Mouse (Mus musculus) ZHBTc4 (cell line): ENCODE measurements around the gene Gm9945.
A peak's percentile ranks its signal among the peaks of the same experiment; 100 is the strongest.

Experiments
- DNase-seq: peaks from one replicate; pipeline ENCODE4 v3.0.0-alpha.2; 2011; ENCODE audit warnings: low read depth, low spot score

Gene Gm9945

DNA sequence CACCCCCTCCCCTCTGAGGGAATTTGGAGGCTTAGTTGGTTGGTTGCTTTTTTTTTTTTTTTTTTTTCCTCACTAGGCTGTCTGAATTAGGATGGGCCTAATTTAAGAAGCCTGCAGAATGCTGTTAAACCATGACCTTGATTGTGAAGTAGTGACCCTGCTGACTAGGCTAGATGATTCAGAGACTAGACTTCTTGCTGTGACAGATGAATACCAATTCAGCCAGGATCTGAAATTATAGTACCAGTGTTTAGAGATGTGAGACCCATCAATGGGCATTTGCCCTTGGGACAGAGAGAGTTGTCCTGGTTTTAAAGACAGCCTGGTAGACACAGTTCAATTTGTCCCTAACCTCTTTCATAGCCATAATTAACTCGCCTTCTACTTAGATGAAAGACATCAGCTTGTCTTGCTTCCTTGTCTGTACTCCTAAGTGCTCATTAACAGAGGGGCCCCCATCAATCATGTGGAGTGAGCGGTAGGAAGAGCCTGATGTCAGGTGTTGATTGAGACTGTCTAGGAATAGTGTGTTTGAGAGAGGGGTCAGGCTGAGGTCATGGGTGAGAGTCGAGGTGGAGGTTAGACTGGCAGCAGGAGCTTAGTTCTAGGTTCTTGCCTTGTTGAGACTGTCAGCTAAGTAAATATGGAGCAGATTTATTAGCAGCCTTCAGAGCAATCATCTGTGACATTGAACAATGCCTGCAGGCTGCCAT is 13.4 kb downstream of the Gm9945 start:
- peak; percentile 37 for DNase-seq

DNA sequence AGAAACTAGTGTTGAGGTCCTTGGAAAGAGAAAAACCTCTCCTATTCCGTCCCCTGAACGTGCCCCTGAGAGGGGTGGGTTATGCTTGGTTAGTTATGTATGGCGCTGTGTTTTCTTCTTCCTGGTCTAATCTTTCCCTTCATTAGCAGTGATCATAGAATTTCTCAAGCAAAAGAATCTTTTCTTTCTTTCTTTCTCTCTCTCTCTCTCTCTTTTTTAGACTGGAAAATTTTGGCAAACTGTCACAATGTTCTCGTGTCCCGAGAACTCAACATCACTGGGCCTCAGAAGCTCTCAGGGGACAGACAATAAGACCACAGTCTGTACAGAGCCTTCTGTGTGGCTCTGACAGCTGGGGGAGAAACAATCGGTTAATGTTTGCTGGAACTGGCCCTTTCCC is 15.5 kb downstream of the Gm9945 start:
- DNase-seq, result no peak

DNA sequence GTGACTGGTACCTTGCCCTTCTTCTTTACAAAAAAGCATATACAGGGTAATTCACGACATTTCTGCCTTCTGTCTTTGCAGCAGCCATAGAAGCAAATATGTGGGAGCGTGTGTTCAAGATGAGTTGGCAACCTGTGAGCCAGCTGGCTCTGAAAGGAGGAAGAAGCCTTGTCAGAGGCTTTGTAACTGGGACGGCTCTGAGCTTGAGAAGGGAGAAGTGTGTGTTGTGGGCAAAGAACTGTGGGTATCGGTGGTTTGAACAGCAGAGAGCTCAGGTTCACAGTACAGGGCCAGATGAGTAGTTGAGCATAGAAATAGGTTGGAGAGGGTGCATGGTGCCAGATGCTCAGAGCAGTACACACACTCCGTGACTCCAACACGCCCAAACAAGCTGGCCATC is 17.0 kb downstream of the Gm9945 start:
- no peak for DNase-seq

GRCm38 (mm10) chr11:53500569-53500968 is 20.6 kb downstream of the Gm9945 start:
- peak; percentile 69 for DNase-seq

- no peak for DNase-seq
Observed at GRCm38 (mm10) chr11:53502039-53502765, 22.2 kb downstream of the Gm9945 start.

- DNase-seq, result no peak
Observed at GRCm38 (mm10) chr11:53503738-53504137, 23.8 kb downstream of the Gm9945 start.

GRCm38 (mm10) chr11:53504376-53504775 is 24.4 kb downstream of the Gm9945 start:
- no peak for DNase-seq

GRCm38 (mm10) chr11:53505026-53505663 is 25.2 kb downstream of the Gm9945 start:
- no peak for DNase-seq

DNA sequence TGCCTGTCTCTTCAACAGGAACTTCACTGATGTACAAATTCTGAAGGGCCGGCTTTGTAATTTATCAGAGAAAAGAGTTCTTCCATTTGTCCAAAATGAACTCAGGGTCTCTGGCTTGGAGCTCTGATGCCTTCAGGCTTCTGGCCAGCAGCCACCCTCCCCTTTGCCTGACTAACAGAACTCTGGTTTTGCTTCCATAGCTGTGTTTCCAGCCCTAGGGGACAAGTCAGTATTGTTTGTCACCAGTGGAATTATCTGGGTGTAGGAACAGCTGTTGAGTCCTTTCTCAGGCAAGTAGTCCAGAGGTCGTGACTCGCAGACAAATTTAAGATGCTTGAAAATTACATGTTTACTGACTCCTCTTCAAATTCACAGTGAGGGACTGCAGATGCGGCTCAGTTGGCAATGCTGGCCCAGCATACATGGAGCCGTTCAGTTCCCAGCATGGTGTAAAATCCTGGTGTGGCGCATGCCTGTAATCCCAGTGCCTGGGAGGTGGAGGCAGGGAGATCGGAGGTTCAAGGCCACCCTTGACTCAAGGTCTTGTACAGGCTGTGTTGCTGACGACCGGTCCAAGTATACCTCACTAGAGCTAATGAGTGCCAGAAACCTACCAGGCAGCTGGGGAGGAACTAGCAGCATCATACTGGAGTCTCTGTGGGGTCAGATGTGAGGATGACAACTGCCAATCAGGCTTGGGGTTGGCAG is 27.3 kb downstream of the Gm9945 start:
- no peak for DNase-seq

DNA sequence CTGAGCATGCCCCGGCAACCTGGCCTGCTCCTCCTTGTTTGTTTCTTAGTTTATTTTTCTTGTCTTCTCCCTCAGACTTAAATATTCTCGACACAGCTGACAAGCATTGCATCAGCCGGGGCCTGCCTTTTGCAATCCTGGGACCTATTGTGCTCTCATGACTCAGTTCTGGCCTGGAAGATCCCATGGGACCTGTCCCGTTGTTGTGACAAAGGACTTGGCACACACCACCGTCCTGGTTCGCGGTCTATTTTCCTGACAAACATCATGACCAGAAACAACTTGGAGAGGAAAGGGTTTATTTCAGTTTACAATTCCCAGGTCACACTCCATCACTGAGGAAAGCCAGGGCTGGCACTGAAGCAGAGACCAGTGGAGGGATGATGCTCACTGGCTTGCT is 28.2 kb downstream of the Gm9945 start:
- no peak for DNase-seq

DNA sequence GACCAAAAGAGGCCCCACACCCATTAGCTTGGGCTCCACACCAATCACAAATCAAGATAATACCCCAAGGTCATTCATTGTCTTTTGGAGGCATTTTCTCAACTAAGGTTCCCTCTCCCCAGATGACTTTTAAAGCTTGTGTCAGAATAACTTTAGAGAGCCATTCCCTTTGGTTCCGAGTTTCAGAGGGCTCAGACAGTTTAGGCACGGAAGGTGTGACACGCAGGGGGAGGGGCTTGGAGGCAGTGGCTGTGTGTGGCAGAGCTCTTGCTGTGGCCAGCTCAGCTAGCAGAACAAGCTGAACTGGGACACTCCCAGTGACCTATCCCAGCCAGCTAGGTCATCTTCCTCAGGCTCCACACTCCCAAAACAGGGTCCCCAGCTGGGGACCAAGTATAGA is 28.6 kb downstream of the Gm9945 start:
- peak; percentile 82 for DNase-seq

GRCm38 (mm10) chr11:53510351-53510750 is 30.4 kb downstream of the Gm9945 start:
- no peak for DNase-seq

DNA sequence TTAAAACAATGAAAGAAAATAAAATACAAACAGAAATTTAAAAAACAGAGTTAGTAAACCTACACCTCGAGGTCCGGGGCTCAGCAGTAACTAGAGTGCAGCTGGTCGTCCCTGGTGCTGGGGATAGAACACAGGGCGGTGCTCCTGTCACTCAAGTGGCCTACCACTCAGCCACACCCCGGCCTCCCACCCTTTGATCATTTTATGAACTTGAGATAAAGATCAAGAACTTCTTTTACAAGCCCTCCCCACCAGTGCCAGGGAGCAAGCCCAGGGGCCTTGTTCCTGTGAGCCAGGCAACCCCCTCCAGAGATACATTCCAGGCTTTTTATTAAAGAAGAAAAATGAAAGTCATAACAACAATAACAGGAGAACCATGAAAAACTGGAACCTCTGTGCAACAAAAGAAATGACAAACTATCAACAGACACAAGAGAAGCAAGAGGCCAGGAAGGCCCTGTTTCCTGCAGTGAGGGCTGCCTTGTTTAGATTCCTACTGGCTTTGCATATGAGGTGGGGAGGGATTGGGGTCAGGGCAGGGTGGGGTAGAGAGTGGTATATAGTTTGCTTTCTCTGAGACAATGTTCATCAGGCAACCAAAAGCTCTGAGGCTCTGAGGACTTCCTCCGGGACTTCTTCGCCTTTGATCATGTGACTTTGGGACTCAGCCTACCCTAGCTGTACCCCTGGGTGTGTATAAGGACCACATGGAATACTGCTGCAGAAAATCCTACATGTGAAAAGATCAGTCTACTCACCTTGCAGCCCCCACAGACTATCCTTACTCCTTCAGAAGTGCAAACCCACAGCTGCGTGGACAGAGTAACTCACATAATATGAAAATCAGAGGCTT is 37.0 kb downstream of the Gm9945 start:
- no peak for DNase-seq

DNA sequence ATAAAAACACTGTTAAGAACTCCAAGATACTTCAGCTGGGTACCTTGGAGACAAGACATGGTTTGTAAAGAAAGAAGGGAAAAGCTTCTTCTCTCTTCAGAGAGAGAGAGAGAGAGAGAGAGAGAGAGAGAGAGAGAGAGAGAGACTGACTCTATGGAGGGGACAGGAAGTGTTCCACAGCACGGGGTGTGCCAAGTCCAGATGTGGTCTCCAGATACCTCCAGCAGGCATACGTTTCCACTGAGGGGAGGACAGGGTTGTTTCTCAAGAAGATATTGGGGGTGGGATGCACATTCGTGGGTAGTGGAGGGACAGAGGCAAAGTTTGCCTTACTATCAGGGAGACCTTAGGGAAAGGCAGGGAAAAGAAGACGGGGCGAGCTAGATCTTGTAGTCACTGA is 38.8 kb downstream of the Gm9945 start:
- no peak for DNase-seq

GRCm38 (mm10) chr11:53519207-53520121 is 39.5 kb downstream of the Gm9945 start, which contains the start of gene Sept8:
Gene Sept8 (plus strand): TSS chr11:53519257.
- DNase-seq, result peak; percentile 69

- DNase-seq, result peak; percentile 61
Observed at GRCm38 (mm10) chr11:53520122-53520978, 40.4 kb downstream of the Gm9945 start.

GRCm38 (mm10) chr11:53521120-53521820 is 41.3 kb downstream of the Gm9945 start:
- DNase-seq, result no peak

GRCm38 (mm10) chr11:53521821-53522131 is 41.8 kb downstream of the Gm9945 start:
- no peak for DNase-seq

DNA sequence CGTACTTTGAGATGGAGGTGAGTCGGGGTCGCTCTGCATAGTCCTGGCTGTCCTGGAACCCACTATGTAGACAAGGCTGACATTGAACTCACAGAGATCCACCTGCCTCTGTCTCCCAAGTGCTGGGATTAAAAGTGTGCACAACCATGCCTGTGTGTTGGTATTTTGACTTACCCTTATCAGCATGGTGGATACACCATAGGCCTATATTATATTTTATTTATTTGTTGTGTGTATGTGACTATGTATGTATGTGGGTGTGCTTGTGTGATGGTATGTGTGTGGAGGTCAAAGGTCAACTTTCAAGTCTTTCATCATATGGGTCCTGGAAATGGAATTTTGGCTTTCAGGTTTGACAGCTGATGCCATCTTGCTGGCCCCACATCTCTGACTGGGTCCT is 42.4 kb downstream of the Gm9945 start:
- no peak for DNase-seq
